Mouse (Mus musculus) MEL (cell line): Measurements from ENCODE around the gene Clec4e. TPM values are rescaled to one million over a fixed set of nuclear protein-coding genes. Genes with fewer than 3 reads are reported as not detected.

Source experiments
- DNase-seq: peaks from one replicate; pipeline ENCODE4 v3.0.0; 2011; ENCODE audit warnings: low read depth, low spot score
- H3K27ac ChIP-seq: 2 replicates; pipeline ENCODE4 v1.5.1; 2012; ENCODE audit warnings: low read depth, mild to moderate bottlenecking, control low read depth, low read length, moderate library complexity; ENCODE audit not compliant: control insufficient read depth
- H3K27me3 ChIP-seq, 2 experiments: fragments of 150-350 bp in 1 of 2; sonication (generic) in 1 of 2; 2 replicates each; pipeline ENCODE4 v1.6.1; 2012; ENCODE audit warnings: low read length in 2 of 2, mild to moderate bottlenecking in 2 of 2, improper control_type of control experiment in 1 of 2, moderate library complexity in 1 of 2; ENCODE audit not compliant: insufficient read depth in 2 of 2, control insufficient read depth in 1 of 2
- H3K36me3 ChIP-seq, 2 experiments: 2 replicates each; pipeline ENCODE4 v1.6.1; 2012 to 2014; ENCODE audit warnings: low read length in 2 of 2, improper control_type of control experiment in 1 of 2, inconsistent platforms in 1 of 2, mild to moderate bottlenecking in 1 of 2; ENCODE audit not compliant: insufficient read depth in 2 of 2, control insufficient read depth in 1 of 2
- H3K4me1 ChIP-seq, 2 experiments: fragments of 150-350 bp in 1 of 2; sonication (generic) in 1 of 2; 2 replicates each; pipeline ENCODE4 v1.6.1; 2012; ENCODE audit warnings: low read length in 2 of 2, improper control_type of control experiment in 1 of 2, mild to moderate bottlenecking in 1 of 2; ENCODE audit not compliant: insufficient read depth in 2 of 2, control insufficient read depth in 1 of 2
- H3K4me3 ChIP-seq, 2 experiments: fragments of 150-350 bp in 1 of 2; sonication (generic) in 1 of 2; 2 replicates each; pipeline ENCODE4 v1.5.1; 2012; ENCODE audit warnings: low read depth in 2 of 2, low read length in 2 of 2, mild to moderate bottlenecking in 2 of 2, moderate library complexity in 2 of 2, control low read depth in 1 of 2, improper control_type of control experiment in 1 of 2; ENCODE audit not compliant: control insufficient read depth in 1 of 2, insufficient read depth in 1 of 2
- H3K79me2 ChIP-seq: 2 replicates; pipeline ENCODE4 v1.6.1; 2012; ENCODE audit warnings: mild to moderate bottlenecking, low read length, moderate library complexity; ENCODE audit not compliant: control insufficient read depth, poor library complexity, insufficient read depth
- H3K9ac ChIP-seq: 2 replicates; pipeline ENCODE4 v1.6.1; 2012; ENCODE audit warnings: low read depth, mild to moderate bottlenecking, control low read depth, low read length, moderate library complexity; ENCODE audit not compliant: control insufficient read depth, poor library complexity, severe bottlenecking
- H3K9me3 ChIP-seq: fragments of 150-350 bp; sonication (generic); replicated peaks from 2 replicates; pipeline ENCODE4 v1.6.1; 2012; ENCODE audit warnings: mild to moderate bottlenecking, low read length, improper control_type of control experiment, moderate library complexity; ENCODE audit not compliant: insufficient read depth
- BHLHE40 ChIP-seq: IDR thresholded peaks from 2 replicates; pipeline ENCODE4 v1.6.1; 2012; ENCODE audit warnings: low read depth, mild to moderate bottlenecking, inconsistent platforms, low read length, improper control_type of control experiment, borderline replicate concordance
- CHD2 ChIP-seq: IDR thresholded peaks from 2 replicates; pipeline ENCODE4 v1.6.1; 2011; ENCODE audit warnings: low read length, improper control_type of control experiment
- CTCF ChIP-seq, 3 experiments: IDR thresholded peaks in 2 of 3; conservative IDR thresholded peaks in 1 of 3; 2 replicates each; pipeline ENCODE4 v1.5.1; 2011 to 2012; ENCODE audit warnings: low read length in 3 of 3, low read depth in 2 of 3, mild to moderate bottlenecking in 2 of 3, improper control_type of control experiment in 1 of 3, inconsistent platforms in 1 of 3, mixed read lengths in 1 of 3, moderate library complexity in 1 of 3; ENCODE audit not compliant: control insufficient read depth in 1 of 3, insufficient read depth in 1 of 3, poor library complexity in 1 of 3, severe bottlenecking in 1 of 3
- E2F4 ChIP-seq: IDR thresholded peaks from 2 replicates; pipeline ENCODE4 v1.6.1; 2011; ENCODE audit warnings: low read depth, low read length, improper control_type of control experiment, borderline replicate concordance
- EP300 ChIP-seq, 2 experiments: IDR thresholded peaks; 2 replicates each; pipeline ENCODE4 v1.6.1; 2011; ENCODE audit warnings: improper control_type of control experiment in 2 of 2, low read length in 2 of 2, low read depth in 1 of 2, mild to moderate bottlenecking in 1 of 2
- GABPA ChIP-seq: IDR thresholded peaks from 2 replicates; pipeline ENCODE4 v1.6.1; 2012; ENCODE audit warnings: low read depth, mild to moderate bottlenecking, inconsistent platforms, low read length, improper control_type of control experiment, moderate library complexity
- MAX ChIP-seq: IDR thresholded peaks from 2 replicates; pipeline ENCODE4 v1.6.1; 2011; ENCODE audit warnings: low read length, improper control_type of control experiment
- MEF2A ChIP-seq: IDR thresholded peaks from 2 replicates; pipeline ENCODE4 v1.6.1; 2014; ENCODE audit warnings: low read depth, mild to moderate bottlenecking, inconsistent platforms, low read length, improper control_type of control experiment; ENCODE audit not compliant: poor library complexity, insufficient replicate concordance, severe bottlenecking; ENCODE audit errors: extremely low read depth
- MYC ChIP-seq: IDR thresholded peaks from 2 replicates; pipeline ENCODE4 v1.6.1; 2011; ENCODE audit warnings: low read depth, mild to moderate bottlenecking, low read length, improper control_type of control experiment, moderate library complexity
- NELFE ChIP-seq: IDR thresholded peaks from 2 replicates; pipeline ENCODE4 v1.6.1; 2011; ENCODE audit warnings: low read depth, low read length, improper control_type of control experiment
- POLR2A ChIP-seq, 2 experiments: IDR thresholded peaks; 2 replicates each; pipeline ENCODE4 v1.6.1; 2011 to 2012; ENCODE audit warnings: low read length in 2 of 2, mild to moderate bottlenecking in 2 of 2, control low read depth in 1 of 2, improper control_type of control experiment in 1 of 2, low read depth in 1 of 2, moderate library complexity in 1 of 2; ENCODE audit not compliant: control insufficient read depth in 1 of 2, insufficient read depth in 1 of 2, poor library complexity in 1 of 2
- POLR2AphosphoS2 ChIP-seq: IDR thresholded peaks from 2 replicates; pipeline ENCODE4 v1.6.1; 2011; ENCODE audit warnings: low read length, improper control_type of control experiment
- POLR2AphosphoS5 ChIP-seq: IDR thresholded peaks from 2 replicates; pipeline ENCODE4 v1.6.1; 2012; ENCODE audit warnings: low read depth, borderline replicate concordance, mild to moderate bottlenecking, inconsistent platforms, low read length, moderate library complexity, mixed read lengths
- SIN3A ChIP-seq: IDR thresholded peaks from 2 replicates; pipeline ENCODE4 v1.6.1; 2012; ENCODE audit warnings: low read length, improper control_type of control experiment, inconsistent platforms
- TAL1 ChIP-seq: IDR thresholded peaks from 2 replicates; pipeline ENCODE4 v1.6.1; 2012; ENCODE audit warnings: mild to moderate bottlenecking, inconsistent platforms, low read length, moderate library complexity, mixed read lengths
- TBP ChIP-seq: IDR thresholded peaks from 2 replicates; pipeline ENCODE4 v1.8.0; 2011; ENCODE audit warnings: low read depth, low read length, improper control_type of control experiment
- USF2 ChIP-seq, 2 experiments: IDR thresholded peaks; 2 replicates each; pipeline ENCODE4 v1.6.1; 2011 to 2012; ENCODE audit warnings: improper control_type of control experiment in 2 of 2, low read length in 2 of 2, borderline replicate concordance in 1 of 2, inconsistent platforms in 1 of 2, low read depth in 1 of 2, mild to moderate bottlenecking in 1 of 2; ENCODE audit not compliant: insufficient read depth in 1 of 2
- ZC3H11A ChIP-seq: IDR thresholded peaks from 2 replicates; pipeline ENCODE4 v1.6.1; 2012; ENCODE audit warnings: low read depth, mild to moderate bottlenecking, inconsistent platforms, low read length, improper control_type of control experiment
- ZMIZ1 ChIP-seq: IDR thresholded peaks from 2 replicates; pipeline ENCODE4 v1.6.1; 2012; ENCODE audit warnings: low read depth, mild to moderate bottlenecking, inconsistent platforms, low read length, improper control_type of control experiment, moderate library complexity
- polyA plus RNA-seq, 2 experiments: library from polyadenylated mRNA; stranded (reverse) in 1 of 2; unstranded in 1 of 2; fragments of >175 nt in 1 of 2; fragments of >200 nt in 1 of 2; gene quantifications; 2 replicates each; pipeline versions ENCODE4 v1.2.1 to v1.2.4; 2012; ENCODE audit warnings: low replicate concordance in 2 of 2, low read depth in 1 of 2; ENCODE audit not compliant: insufficient read length in 2 of 2, insufficient read depth in 1 of 2, missing spikeins in 1 of 2
- total RNA-seq: library from RNA; depleted of rRNA; stranded (reverse); fragments of 300-350 nt; gene quantifications from 2 replicates; pipeline ENCODE4 v1.2.3, GENCODE M21; 2012

Clec4e gene
- total and polyA plus RNA-seq, 3 experiments, result 0.23 to 0.40 TPM; not detected in 1

- TF ChIP-seq E2F4, result no peak
- TF ChIP-seq TBP, result no peak
- peak; percentile 31; the same call in 1 of the 2 replicates for TF ChIP-seq BHLHE40
- TF ChIP-seq GABPA, result no peak
- 0 out of 2 replicates have a peak, but pooled peaks have one; percentile 22 for TF ChIP-seq SIN3A
- peak; percentile 91 for TF ChIP-seq TAL1
- TF ChIP-seq CHD2, result no peak
- no peak for TF ChIP-seq ZC3H11A
- peak; percentile 87 to 95 for TF ChIP-seq EP300 (IDR thresholded peaks at IDR 0.05; ENCODE audit: low read depth in 1 of 2, low read length in 2 of 2)
- 0 out of 2 replicates have a peak, but pooled peaks have one; percentile 15 for TF ChIP-seq MEF2A
- TF ChIP-seq NELFE, result no peak
These were observed 739 bp downstream of the Clec4e start (continued) for GRCm38 (mm10) chr6:123288931-123289330.

- Histone ChIP-seq H3K4me3 (no peak overlapping the region), H3K9me3 (no peaks in the 10 kb centered on the region), H3K27ac (no peak overlapping the region), H3K9ac (no peak overlapping the region), H3K27me3 (no peaks in the 10 kb centered on the region), H3K36me3 (peaks cover 0 to 15% of the 10 kb centered on the region in 2 experiments; a peak in 2 of 4 replicates), H3K4me1 (peaks cover 5 to 10% of the 10 kb centered on the region in 2 experiments; a peak in 3 of 4 replicates), H3K79me2 (no peaks in the 10 kb centered on the region)
- DNase-seq, result no peak
- no peak for TF ChIP-seq CTCF (IDR thresholded peaks at IDR 0.05 in 2 of 3, conservative IDR thresholded peaks at IDR 0.05 in 1 of 3; ENCODE audit: control insufficient read depth in 1 of 3, insufficient read depth in 1 of 3, low read depth in 2 of 3, low read length in 3 of 3, poor library complexity in 1 of 3, severe bottlenecking in 1 of 3)
- TF ChIP-seq ZMIZ1, result no peak
- no peak for TF ChIP-seq GABPA
- no peak for TF ChIP-seq E2F4
- no peak for TF ChIP-seq POLR2A (IDR thresholded peaks at IDR 0.05; ENCODE audit: control insufficient read depth in 1 of 2, insufficient read depth in 1 of 2, low read depth in 1 of 2, low read length in 2 of 2, poor library complexity in 1 of 2)
- no peak for TF ChIP-seq POLR2AphosphoS5
- no peak for TF ChIP-seq USF2 (IDR thresholded peaks at IDR 0.05; ENCODE audit: borderline replicate concordance in 1 of 2, insufficient read depth in 1 of 2, low read depth in 1 of 2, low read length in 2 of 2)
- no peak for TF ChIP-seq MYC
- no peak for TF ChIP-seq POLR2AphosphoS2
- no peak for TF ChIP-seq MAX
- TF ChIP-seq EP300 (IDR thresholded peaks at IDR 0.05; ENCODE audit: low read depth in 1 of 2, low read length in 2 of 2), result no peak
- TF ChIP-seq, all 39 proteins: peak for 0
These were observed 3.4 kb downstream of the Clec4e start for GRCm38 (mm10) chr6:123286311-123286710.
